Mouse (Mus musculus): ENCODE results near the gene Slc27a4.

Slc27a4 gene

GRCm38 (mm10) chr2:29855585-29856210 is 53.3 kb downstream of the Slc27a4 start:
- in situ Hi-C loops (cut with MboI; ENCODE audit: unreplicated experiment in 2 of 2): loop anchor here (5.0 kb wide), 2 partner anchors 38 to 88 kb away; no protein-coding TSS in a partner anchor

- in situ Hi-C loops (cut with MboI; ENCODE audit: unreplicated experiment in 2 of 2): loop anchor here (5.0 kb wide), 2 partner anchors 39 to 89 kb away; no protein-coding TSS in a partner anchor
These were observed 54.2 kb downstream of the Slc27a4 start for GRCm38 (mm10) chr2:29856451-29857260.

GRCm38 (mm10) chr2:29857341-29857740 is 54.9 kb downstream of the Slc27a4 start:
- in situ Hi-C loops (cut with MboI; ENCODE audit: unreplicated experiment in 2 of 2): loop anchor here (5.0 kb wide), 2 partner anchors 40 to 90 kb away; no protein-coding TSS in a partner anchor

- in situ Hi-C loops (cut with MboI; ENCODE audit: unreplicated experiment in 2 of 2): loop anchor here (5.0 kb wide), 2 partner anchors 41 to 91 kb away; no protein-coding TSS in a partner anchor
These were observed 55.5 kb downstream of the Slc27a4 start for GRCm38 (mm10) chr2:29857967-29858366.

- in situ Hi-C loops (cut with MboI; ENCODE audit: unreplicated experiment in 2 of 2): loop anchor here (5.0 kb wide), 2 partner anchors 42 to 92 kb away; no protein-coding TSS in a partner anchor
These were observed 56.5 kb downstream of the Slc27a4 start for GRCm38 (mm10) chr2:29858748-29859473.

DNA sequence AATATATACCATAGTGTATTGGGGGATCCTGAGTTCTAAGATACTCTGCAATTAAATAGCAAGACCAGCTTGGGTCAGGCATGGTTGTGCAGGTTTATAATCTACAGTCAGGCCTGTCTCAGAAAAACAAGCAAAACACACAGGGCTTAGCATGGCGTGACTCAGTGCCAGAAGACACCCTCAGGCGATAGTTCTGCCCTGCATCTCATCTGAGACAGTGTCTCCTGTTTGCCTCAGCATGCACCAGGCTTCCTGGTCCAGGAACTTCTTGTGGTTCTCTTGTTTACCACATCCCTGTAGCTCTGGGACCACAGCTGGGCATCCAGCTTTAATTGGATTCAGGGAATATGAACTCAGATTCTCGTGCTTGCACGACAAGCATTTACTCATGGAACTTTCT is 62.7 kb downstream of the Slc27a4 start:
- in situ Hi-C loops (cut with MboI; ENCODE audit: unreplicated experiment in 2 of 2): loop anchor here in 1 of 2 experiments (10.0 kb wide), 1 partner anchor 100 kb away; no protein-coding TSS in a partner anchor

Data from v-Abl transformed pro-B cells (cell line).